Mouse (Mus musculus): ENCODE results near the gene Lipt1. TPM values are rescaled to one million over a fixed set of nuclear protein-coding genes. Genes with fewer than 3 reads are reported as not detected.

The Lipt1 gene
- polyA plus RNA-seq, 1 experiment from 2014 or later, result 4.1 TPM

- H3K4me1 ChIP-seq (replicated peaks; ENCODE audit: control insufficient read depth, insufficient read depth, low read length), result no peaks in the 10 kb centered on the region
- no peak overlapping the region for H3K4me3 ChIP-seq (ENCODE audit: low read depth, low read length)
- no peak for ATAC-seq
- no peak overlapping the region for H3K27ac ChIP-seq (ENCODE audit: low read depth, low read length)
- H3K36me3 ChIP-seq (ENCODE audit: control insufficient read depth, insufficient read depth), result peaks cover 29% of the 10 kb centered on the region
- H3K9ac ChIP-seq (ENCODE audit: low read depth, low read length), result no peak overlapping the region
- WGBS, result 54% methylated on average over 4 of the region's 4 CpGs
- TF ChIP-seq CTCF (IDR thresholded peaks at IDR 0.05; ENCODE audit: low read depth), result no peak
- no peaks in the 10 kb centered on the region for H3K27me3 ChIP-seq (replicated peaks; ENCODE audit: control insufficient read depth, insufficient read depth, low read length)
- H3K4me2 ChIP-seq (replicated peaks; ENCODE audit: low read depth), result peak overlapping the region; percentile 79
- H3K9me3 ChIP-seq (ENCODE audit: control insufficient read depth), result no peaks in the 10 kb centered on the region
Observed at GRCm38 (mm10) chr1:37873157-37873556, 1.6 kb downstream of the Lipt1 start.

DNA sequence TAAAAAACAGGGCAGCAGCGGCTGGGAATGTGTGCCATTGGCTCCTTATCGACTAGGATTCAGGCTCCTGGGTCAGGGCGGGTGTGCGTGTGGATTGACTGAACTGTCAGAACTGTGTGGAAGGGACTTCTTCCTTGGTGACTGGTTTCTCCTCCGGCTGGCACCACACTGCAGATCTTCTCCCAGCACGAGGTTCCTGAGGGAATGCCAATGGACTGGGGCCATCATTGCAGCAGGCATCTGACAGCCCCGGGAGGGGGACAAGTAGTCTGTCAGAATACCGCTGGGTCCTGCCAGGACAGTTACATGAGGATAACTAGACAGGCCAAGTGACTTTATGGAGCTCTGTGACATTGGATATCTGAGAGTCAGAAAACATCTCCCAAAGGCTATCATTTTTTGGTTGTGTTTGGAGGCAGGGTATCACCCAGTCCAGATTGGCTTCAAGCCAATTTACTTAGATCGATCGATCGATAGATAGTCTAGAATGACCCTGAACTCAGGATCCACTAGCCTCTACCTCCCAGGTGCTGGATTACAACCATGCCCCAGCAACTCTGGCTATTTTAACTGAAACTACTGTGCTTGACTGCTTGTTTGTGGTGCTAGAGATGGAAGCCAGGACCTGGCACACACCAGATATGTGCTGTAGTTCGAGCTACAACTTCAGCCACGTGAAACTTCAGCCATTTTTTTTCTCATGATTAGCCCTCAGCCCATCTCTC is 6.4 kb downstream of the Lipt1 start:
- peaks cover 73% of the 10 kb centered on the region for H3K36me3 ChIP-seq (ENCODE audit: control insufficient read depth, insufficient read depth)

DNA sequence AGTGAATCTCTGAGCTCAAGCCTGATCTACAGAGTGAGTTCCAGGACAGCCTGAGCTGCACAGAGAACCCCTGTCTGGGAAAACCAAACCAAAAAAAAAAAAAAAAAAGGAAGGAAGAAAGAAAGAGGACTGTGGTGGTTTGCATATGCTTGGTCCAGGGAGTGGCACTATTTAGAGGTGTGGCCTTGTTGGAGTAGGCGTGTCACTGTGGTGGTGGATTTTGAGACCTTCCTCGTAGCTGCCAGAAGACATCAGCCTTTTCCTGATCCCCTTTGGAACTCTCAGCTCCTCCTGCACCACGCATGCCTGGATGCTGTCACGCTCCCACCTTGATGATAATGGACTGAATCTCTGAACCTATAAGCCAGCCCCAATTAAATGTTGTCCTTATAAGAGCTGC is 11.9 kb downstream of the Lipt1 start:
- H3K9me3 ChIP-seq (ENCODE audit: control insufficient read depth), result no peaks in the 10 kb centered on the region
- ATAC-seq, result no peak
- no peak overlapping the region for H3K27ac ChIP-seq (ENCODE audit: low read depth, low read length)
- no peak for TF ChIP-seq CTCF (IDR thresholded peaks at IDR 0.05; ENCODE audit: low read depth)
- no peak overlapping the region for H3K4me2 ChIP-seq (replicated peaks; ENCODE audit: low read depth)
- H3K36me3 ChIP-seq (ENCODE audit: control insufficient read depth, insufficient read depth), result peaks cover 60% of the 10 kb centered on the region
- no peak overlapping the region for H3K4me3 ChIP-seq (ENCODE audit: low read depth, low read length)
- WGBS, result 85% methylated on average over 4 of the region's 4 CpGs
- no peaks in the 10 kb centered on the region for H3K4me1 ChIP-seq (replicated peaks; ENCODE audit: control insufficient read depth, insufficient read depth, low read length)
- H3K27me3 ChIP-seq (replicated peaks; ENCODE audit: control insufficient read depth, insufficient read depth, low read length), result no peaks in the 10 kb centered on the region
- H3K9ac ChIP-seq (ENCODE audit: low read depth, low read length), result no peak overlapping the region

More for the DNA sequence above, 6.4 kb downstream of the Lipt1 start:
- Histone ChIP-seq H3K27me3 (replicated peaks; ENCODE audit: control insufficient read depth, insufficient read depth, low read length) (no peaks in the 10 kb centered on the region), H3K4me2 (replicated peaks; ENCODE audit: low read depth) (no peak overlapping the region), H3K4me1 (replicated peaks; ENCODE audit: control insufficient read depth, insufficient read depth, low read length) (no peaks in the 10 kb centered on the region), H3K9ac (ENCODE audit: low read depth, low read length) (no peak overlapping the region), H3K27ac (ENCODE audit: low read depth, low read length) (no peak overlapping the region), H3K4me3 (ENCODE audit: low read depth, low read length) (no peak overlapping the region), H3K9me3 (ENCODE audit: control insufficient read depth) (no peaks in the 10 kb centered on the region)
- TF ChIP-seq CTCF (IDR thresholded peaks at IDR 0.05; ENCODE audit: low read depth), result no peak
- no peak for ATAC-seq
- 95% methylated on average over 13 of the region's 13 CpGs for WGBS

DNA sequence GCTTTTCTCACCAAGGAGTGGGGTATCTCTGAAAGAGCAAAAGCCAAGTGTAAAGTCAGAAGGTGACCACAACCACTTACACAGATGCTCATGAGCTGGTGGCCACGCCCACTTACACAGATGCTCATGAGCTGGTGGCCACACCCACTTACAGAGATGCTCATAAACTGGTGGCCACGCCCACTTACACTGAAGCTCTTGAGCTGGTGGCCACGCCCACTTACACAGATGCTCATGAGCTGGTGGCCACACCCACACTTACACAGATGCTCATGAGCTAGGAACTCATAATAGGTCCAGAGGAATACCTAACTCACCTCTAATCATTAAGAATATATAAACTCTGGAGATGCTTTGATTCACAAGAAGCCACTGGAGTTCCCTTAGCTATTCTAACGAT is 12.9 kb downstream of the Lipt1 start:
- Histone ChIP-seq H3K9me3 (ENCODE audit: control insufficient read depth) (no peaks in the 10 kb centered on the region), H3K4me2 (replicated peaks; ENCODE audit: low read depth) (no peak overlapping the region), H3K36me3 (ENCODE audit: control insufficient read depth, insufficient read depth) (peaks cover 50% of the 10 kb centered on the region), H3K9ac (ENCODE audit: low read depth, low read length) (no peak overlapping the region), H3K4me3 (ENCODE audit: low read depth, low read length) (no peak overlapping the region), H3K27me3 (replicated peaks; ENCODE audit: control insufficient read depth, insufficient read depth, low read length) (no peaks in the 10 kb centered on the region), H3K27ac (ENCODE audit: low read depth, low read length) (no peak overlapping the region), H3K4me1 (replicated peaks; ENCODE audit: control insufficient read depth, insufficient read depth, low read length) (0 out of 2 replicates have a peak, but pooled peaks cover 5% of the 10 kb centered on the region)
- no peak; the same call in 1 of the 2 replicates for ATAC-seq
- WGBS, result 81% methylated on average over 4 of the region's 4 CpGs
- TF ChIP-seq CTCF (IDR thresholded peaks at IDR 0.05; ENCODE audit: low read depth), result no peak

DNA sequence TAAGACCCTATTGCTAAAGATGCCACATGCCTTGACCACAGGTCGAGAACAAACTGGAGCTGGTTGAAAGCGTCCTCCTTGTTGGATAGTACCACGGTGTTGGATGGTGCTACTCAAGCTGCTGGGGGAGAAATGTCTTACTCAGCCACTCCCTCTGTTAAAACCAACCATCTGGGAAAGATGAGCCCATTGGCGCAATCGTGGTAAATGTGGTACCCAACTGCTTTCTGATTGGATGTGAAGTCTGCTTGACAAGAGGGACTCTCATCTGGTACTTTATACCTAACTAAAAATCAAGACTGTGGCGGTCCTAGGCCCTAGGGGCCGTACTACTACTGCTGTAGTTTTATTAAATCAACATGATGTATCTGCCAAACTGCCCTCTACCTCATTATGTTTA is 17.7 kb downstream of the Lipt1 start:
- peaks cover 10% of the 10 kb centered on the region for H3K36me3 ChIP-seq (ENCODE audit: control insufficient read depth, insufficient read depth)
- peak overlapping the region; percentile 70 for H3K9ac ChIP-seq (ENCODE audit: low read depth, low read length)
- no peak for ATAC-seq
- H3K4me1 ChIP-seq (replicated peaks; ENCODE audit: control insufficient read depth, insufficient read depth, low read length), result 0 out of 2 replicates have a peak, but pooled peaks cover 7% of the 10 kb centered on the region
- H3K4me2 ChIP-seq (replicated peaks; ENCODE audit: low read depth), result peak overlapping the region; percentile 77
- no peaks in the 10 kb centered on the region for H3K9me3 ChIP-seq (ENCODE audit: control insufficient read depth)
- 81% methylated on average over 7 of the region's 7 CpGs for WGBS
- H3K27me3 ChIP-seq (replicated peaks; ENCODE audit: control insufficient read depth, insufficient read depth, low read length), result no peaks in the 10 kb centered on the region
- TF ChIP-seq CTCF (IDR thresholded peaks at IDR 0.05; ENCODE audit: low read depth), result no peak
- 0 out of 2 replicates have a peak overlapping the region, but pooled peaks have one; percentile 87 for H3K27ac ChIP-seq (ENCODE audit: low read depth, low read length)
- H3K4me3 ChIP-seq (ENCODE audit: low read depth, low read length), result peak overlapping the region; percentile 85

GRCm38 (mm10) chr1:37890025-37890652 is 18.6 kb downstream of the Lipt1 start, which contains the start of the genes Mitd1 and Mrpl30:
Mitd1 (minus strand) TSS chr1:37890411.
Mrpl30 (plus strand) TSS chr1:37890477.
- ATAC-seq, result peak; percentile 90
- Histone ChIP-seq H3K4me1 (replicated peaks; ENCODE audit: control insufficient read depth, insufficient read depth, low read length) (0 out of 2 replicates have a peak, but pooled peaks cover 7% of the 10 kb centered on the region), H3K4me2 (replicated peaks; ENCODE audit: low read depth) (peak within 1 kb of the TSS; percentile 77), H3K9me3 (ENCODE audit: control insufficient read depth) (no peaks in the 10 kb centered on the region), H3K36me3 (ENCODE audit: control insufficient read depth, insufficient read depth) (peaks cover 2% of the 10 kb centered on the region), H3K27ac (ENCODE audit: low read depth, low read length) (peak within 1 kb of the TSS; percentile 87), H3K9ac (ENCODE audit: low read depth, low read length) (peak within 1 kb of the TSS; percentile 70), H3K27me3 (replicated peaks; ENCODE audit: control insufficient read depth, insufficient read depth, low read length) (no peaks in the 10 kb centered on the region), H3K4me3 (ENCODE audit: low read depth, low read length) (peak within 1 kb of the TSS; percentile 85)
- WGBS, result under 1% methylated on average over 41 of the region's 41 CpGs
- peak; percentile 25; the same call in 1 of the 2 replicates for TF ChIP-seq CTCF (IDR thresholded peaks at IDR 0.05; ENCODE audit: low read depth)
